Mouse (Mus musculus): ENCODE data around the gene Atrnl1.

The Atrnl1 gene

DNA sequence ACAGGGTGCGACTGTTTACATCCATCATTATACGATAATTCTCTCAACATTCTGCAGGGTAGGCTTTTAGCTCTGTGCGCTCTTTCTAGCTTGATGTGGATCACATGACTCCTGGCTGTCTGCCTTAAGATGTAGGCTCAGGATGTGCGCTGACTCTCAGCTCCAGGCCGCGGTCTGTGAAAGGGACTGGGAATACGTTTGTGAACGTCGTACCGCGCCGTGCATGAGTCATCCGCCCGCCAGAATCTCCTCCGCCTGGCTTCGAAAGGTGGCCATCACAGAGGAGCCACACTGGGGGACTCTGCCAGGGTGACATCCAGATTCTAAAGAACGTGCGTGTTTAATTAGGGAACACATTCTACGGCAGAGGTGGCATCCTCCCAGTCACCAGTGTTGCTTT lies 471.9 kb downstream of the Atrnl1 start:
- DNase-seq (ENCODE audit: low spot score) = no peak

GRCm38 (mm10) chr19:58084826-58085225 lies 474.0 kb downstream of the Atrnl1 start:
- DNase-seq (ENCODE audit: low spot score) = no peak

- DNase-seq (ENCODE audit: low spot score) = no peak
Observed at GRCm38 (mm10) chr19:58086734-58087133, 475.9 kb downstream of the Atrnl1 start.

DNA sequence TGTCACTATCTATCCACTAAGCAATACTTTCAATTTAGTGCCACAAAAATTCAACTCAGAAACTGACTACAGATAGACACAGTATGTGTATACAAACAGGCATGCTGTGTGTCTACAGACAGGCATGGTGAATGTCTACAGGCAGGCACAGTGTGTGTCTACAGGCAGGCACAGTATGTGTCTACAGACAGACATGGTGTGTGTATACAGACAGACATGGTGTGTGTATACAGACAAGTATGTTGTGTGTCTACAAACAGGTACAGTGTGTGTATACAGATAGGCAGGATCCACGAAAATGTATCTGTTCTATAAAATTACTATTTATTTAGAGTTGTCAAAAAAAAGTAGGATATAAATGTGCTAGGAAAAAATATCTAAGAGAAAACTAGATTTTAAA lies 477.1 kb downstream of the Atrnl1 start:
- DNase-seq (ENCODE audit: low spot score) = no peak

GRCm38 (mm10) chr19:58088433-58088832 lies 477.6 kb downstream of the Atrnl1 start:
- DNase-seq (ENCODE audit: low spot score) = no peak

DNA sequence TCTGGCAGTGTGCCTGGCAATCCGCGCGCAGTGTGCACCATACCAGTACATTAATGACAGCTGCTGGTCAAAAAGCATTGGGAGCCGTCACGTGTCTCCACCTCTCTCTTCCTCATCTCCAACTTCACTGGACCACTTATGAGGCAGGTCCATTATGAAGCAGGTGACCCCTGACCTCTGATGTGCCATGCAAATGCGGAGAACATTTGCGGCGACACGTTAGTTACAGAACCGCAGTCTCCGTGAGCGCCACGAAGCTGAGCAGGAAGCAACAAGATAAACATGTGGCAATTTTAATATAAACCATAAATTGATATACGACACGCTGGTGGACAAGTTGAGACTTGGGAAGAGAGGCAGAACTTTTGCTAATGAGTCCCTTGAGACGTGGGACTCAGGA lies 481.1 kb downstream of the Atrnl1 start:
- DNase-seq (ENCODE audit: low spot score) = no peak

DNA sequence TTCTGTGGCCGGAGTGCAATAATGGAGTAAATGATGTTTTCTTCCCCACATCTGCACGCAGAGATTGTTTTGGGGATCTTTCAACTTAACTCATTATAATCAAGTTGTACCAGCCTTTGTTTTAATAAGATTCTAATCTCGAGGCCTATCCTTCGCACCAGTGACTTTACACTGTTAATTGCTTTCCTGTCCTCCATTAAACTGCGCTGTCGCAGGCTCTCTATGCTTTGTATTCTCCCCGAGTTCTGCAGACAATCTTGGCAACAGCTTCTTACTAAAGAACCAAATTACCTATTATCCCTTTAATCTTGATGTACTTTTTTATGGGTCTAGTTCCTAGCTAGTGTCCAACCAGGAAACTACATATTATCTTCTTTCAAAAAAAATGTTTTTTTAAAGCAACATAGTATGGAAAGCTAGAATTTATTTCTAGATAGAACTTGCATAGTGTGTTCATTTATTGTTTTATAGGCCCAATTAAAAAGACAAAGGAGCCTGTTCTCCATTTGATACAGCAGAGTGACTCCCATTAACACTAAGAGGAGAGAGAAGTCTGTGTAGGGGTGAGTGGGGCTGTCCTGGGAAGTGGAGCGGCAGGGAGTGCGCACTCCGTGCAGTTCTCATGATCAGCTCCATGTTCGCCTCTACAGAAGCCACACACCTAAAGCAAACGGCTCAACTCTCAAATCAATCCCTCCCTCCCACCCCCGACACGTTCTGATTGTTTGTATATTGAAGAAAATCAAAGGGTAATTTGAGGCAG lies 484.1 kb downstream of the Atrnl1 start:
- DNase-seq (ENCODE audit: low spot score) = no peak

DNA sequence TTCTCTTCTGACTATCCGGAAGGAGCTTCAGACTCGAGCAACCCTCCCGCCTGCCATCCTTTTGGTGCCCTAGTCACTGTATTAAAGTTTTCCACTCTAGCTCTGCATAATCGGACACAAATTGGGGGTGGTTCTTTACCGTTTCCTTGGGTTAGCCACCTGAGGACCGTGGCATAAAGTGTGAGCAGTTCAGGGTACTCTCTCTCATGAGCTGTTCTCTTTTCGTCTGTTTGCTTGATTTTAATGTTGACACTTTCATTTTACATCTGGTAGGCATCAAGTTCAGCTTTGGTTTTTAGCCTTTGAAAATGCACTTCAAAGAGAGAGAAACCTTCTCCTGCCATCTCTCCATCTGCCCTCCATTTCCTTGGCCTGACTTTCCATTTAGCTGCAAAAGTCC lies 484.9 kb downstream of the Atrnl1 start:
- no peak for DNase-seq (ENCODE audit: low spot score)

GRCm38 (mm10) chr19:58097195-58097594 lies 486.4 kb downstream of the Atrnl1 start:
- DNase-seq (ENCODE audit: low spot score) = no peak

GRCm38 (mm10) chr19:58099539-58099938 lies 488.7 kb downstream of the Atrnl1 start:
- DNase-seq (ENCODE audit: low spot score) = no peak

DNA sequence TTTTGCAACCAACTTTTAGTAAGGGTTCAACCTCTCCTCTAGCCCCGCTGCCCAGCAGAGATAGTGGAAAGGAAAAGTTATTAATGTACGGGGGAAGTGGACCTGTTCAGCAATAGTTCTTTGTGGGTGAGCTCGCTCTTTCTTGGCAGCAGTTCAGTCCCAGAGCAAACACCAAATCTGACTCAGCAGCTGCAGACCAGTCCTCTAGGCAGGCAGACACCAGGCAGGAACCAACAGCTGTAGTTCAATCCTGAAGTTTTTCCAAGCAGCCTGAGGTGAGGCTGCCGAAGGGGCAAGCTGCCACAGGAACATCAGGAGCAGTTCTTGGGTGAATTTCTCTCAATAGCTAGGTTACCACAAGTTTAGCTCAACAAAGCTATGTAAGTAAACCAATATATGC lies 489.5 kb downstream of the Atrnl1 start:
- DNase-seq (ENCODE audit: low spot score) = no peak

DNA sequence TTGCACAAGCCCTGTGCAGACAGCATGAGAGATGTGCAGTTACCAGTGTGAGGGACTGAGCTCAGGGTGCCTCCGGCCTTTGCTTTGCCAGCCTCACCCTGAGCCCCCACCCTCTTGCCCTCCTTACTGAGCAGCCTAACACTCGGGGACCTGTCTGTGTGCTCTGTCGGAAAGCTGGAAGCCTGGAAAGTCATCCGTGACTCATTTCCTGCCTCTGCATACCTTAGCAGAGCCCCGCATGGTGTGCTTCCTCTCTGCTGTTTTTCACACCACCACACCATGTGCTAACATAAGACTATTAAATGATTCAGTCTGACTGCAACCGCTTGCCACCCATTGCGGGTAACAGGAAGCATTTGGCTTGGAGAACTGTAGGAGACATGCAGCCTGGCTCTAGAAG lies 493.7 kb downstream of the Atrnl1 start:
- DNase-seq (ENCODE audit: low spot score) = no peak

DNA sequence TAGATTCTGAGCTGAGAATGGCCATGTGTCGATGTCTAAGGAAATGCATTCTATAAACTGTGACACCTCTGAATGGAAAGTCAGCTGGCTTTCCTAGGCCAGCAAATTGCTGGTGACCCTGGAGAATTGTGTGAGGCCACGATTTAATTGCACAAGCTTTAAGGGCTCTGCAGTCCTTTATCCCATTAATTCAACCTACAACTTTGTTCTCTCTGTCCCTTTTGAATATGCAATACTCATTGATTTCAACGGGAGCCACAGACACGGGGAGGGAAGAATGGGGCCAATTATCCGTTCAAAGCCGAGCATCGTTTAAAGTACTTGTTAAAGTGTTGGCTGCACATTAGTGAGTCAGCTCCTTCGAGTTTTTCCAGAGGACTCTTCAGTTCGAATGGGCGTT lies 496.8 kb downstream of the Atrnl1 start:
- no peak for DNase-seq (ENCODE audit: low spot score)

- DNase-seq (ENCODE audit: low spot score) = no peak
Observed at GRCm38 (mm10) chr19:58110491-58110890, 499.7 kb downstream of the Atrnl1 start.

DNA sequence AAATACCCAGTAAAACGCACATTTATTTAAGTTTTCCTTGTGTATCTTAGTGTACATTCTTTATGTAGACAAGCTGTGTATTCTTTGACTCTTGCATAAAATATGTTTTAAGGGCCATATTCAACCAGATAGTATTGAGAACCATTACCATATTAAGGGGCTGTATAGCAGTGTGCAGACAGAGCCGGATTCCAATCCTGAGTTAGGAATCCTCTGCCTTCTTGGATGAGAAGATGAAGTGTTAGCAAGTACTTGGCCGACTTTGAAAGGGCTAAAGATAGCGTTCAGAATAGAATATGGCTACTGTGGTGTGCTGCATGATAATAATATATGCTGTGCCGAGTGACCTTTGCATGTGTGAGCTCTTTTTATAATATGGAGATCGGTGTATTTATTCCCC lies 500.5 kb downstream of the Atrnl1 start:
- no peak for DNase-seq (ENCODE audit: low spot score)

DNA sequence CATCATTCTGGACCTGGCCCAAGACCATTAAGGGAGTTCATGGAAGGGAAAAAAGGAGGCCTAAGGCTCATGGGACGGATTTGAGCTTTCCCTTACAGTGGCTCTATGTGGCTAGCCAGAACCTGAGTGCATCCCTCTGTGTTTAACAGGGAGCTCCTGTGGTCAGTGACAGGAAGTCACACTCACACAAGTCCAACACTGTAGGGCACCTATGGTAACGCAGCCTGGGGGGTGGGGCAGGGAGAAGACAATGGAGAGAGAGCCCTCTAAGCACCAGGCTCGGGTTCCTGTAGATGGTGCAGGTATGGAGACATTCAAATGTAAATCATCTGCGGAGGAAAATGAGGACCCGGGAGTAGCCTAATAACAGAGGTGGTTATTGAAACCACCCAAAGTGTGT lies 501.3 kb downstream of the Atrnl1 start:
- no peak for DNase-seq (ENCODE audit: low spot score)

DNA sequence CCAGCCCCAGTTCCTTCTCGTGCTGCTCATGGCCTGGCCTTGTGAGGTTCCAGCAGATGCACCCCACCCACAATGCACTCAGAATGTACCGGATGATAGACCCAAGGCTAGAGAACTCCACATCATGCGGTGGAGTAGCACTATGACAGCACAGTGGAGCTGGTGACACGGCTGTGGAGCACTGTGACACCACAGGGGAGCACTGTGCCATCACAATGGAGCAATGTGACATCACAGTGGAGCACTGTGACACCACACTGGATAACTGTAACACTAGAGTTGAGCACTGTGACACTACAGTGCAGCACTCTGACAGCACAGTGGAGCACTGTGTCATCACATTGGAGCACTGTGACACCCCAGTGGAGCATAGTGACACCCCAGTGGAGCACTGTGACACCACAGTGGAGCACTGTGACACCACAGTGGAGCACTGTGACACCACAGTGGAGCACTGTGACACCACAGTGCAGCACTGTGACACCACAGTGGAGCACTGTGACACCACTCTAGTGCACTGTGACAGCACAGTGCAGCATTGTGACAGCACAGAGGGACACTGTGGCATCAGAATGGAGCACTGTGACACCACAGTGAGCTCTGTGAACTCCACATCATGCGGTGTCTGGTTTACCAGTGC lies 502.4 kb downstream of the Atrnl1 start:
- no peak for DNase-seq (ENCODE audit: low spot score)

DNA sequence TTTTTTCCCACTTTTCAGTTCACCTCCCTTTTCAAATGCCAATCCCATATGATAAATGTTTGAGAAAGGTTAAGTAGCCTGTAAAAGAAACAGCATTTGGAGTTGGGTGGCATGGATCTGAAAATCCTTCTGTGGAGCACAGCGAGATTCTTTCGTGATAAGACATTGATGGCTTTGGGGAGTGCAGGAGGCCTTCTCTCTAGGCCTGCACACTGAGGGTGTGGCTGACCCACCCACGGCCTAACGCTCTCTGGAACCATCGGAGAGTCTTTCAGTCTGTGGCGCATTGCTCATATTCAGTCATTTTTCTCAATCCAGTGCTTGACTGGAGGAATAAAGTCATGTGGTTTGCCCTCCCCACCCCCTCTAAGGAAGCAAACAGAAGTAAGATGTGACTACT lies 506.8 kb downstream of the Atrnl1 start:
- DNase-seq (ENCODE audit: low spot score) = no peak

- no peak for DNase-seq (ENCODE audit: low spot score)
Observed at GRCm38 (mm10) chr19:58118141-58118835, 507.5 kb downstream of the Atrnl1 start.

DNA sequence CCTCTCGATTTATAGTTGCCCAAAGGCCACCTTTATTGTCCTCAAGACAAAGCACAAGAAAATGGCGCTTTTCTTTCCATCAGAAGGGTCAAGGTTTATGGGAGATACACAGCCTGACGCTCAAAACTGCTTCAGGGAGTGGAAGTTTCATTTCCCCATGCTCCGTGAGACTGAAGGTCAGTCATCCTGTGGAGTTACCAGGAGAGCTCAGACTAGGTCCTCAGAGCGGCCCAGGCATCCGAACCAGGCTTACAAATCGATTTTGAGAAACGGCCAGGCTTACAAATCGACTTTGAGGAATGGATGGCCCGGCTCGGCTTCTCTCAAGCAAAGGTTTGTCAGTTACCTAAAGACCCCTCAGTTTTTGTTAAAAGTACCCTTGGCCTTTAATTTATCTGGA lies 508.0 kb downstream of the Atrnl1 start:
- DNase-seq (ENCODE audit: low spot score) = no peak

DNA sequence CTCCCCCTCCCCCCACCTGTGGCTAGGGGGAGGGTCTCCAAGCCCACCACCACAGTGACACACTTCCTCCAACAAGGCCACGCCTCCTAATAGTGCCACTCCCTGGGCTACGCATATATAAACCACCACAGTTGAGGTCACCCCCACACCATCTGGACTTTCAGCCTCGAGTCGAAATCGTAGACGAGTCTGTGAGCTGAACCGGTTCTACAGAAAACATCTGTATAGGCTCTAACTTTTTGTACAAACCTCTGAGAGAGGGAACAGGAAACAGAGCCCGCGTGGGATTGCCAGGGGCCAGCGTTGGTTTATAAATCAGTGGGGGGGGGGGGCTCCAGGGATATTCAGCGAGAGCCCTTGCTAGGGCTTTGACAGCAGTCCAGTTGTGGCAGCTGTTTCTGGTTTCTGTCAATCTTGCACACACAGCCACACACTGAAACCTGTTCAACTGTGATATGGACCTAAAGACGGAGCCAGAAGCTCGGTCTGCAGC lies 508.9 kb downstream of the Atrnl1 start:
- DNase-seq (ENCODE audit: low spot score) = no peak

- DNase-seq (ENCODE audit: low spot score) = no peak
Observed at GRCm38 (mm10) chr19:58120661-58121060, 509.8 kb downstream of the Atrnl1 start.

DNA sequence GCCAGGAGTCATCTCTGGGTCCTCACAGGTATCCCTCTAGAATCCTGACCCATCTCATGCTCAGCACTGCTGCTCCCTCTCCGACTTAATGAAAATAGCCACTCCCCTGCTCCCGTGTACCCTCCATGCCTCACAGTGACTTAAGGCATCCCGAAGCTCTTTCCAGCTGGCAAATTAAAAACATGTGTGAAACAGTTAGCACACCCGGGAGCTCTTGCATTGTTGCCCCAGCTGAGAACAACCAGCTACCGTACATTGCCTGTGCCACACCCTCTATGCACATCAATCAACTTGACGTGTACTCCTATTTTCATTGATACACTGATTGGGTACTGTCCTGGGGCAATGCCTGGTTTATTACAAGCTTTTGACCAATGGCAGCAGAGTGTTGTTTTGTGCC lies 510.8 kb downstream of the Atrnl1 start:
- no peak for DNase-seq (ENCODE audit: low spot score)

Data from ovary, adult 18-20 months (tissue).